Mouse (Mus musculus) bone marrow, adult 2 months (tissue): ENCODE results near the gene Mtr.

ENCODE experiments used
- CTCF ChIP-seq: fragments of 200-500 bp; IDR thresholded peaks from 2 replicates; pipeline ENCODE4 v1.5.1; 2011; ENCODE audit warnings: low read length, control low read depth; ENCODE audit not compliant: control insufficient read depth, insufficient read depth
- POLR2A ChIP-seq: fragments of 200-500 bp; IDR thresholded peaks from 2 replicates; pipeline ENCODE4 v1.6.1; 2011; ENCODE audit warnings: low read depth, mild to moderate bottlenecking, control low read depth, low read length, borderline replicate concordance; ENCODE audit not compliant: control insufficient read depth

GRCm38 (mm10) chr13:12162457-12162856 lies 95.5 kb downstream of the Mtr start:
- TF ChIP-seq CTCF (no peak), POLR2A (no peak)
